Comparison of ENCODE assay signal across 8 mouse cellular contexts in genomic region chr2:23068894-23069744, GRCm38 (mm10). TPM values are rescaled to one million over a fixed set of nuclear protein-coding genes. Genes with fewer than 3 reads are reported as not detected.
A peak's percentile ranks its signal among the peaks of the same experiment; 100 is the strongest.
DNase-seq lines count a peak whose midpoint lies in the region; ATAC-seq lines count a peak whose summit lies in the region.

No protein-coding gene starts in this region.

- peak; percentile 92 for ATAC-seq in forebrain, embryonic 11.5 days (replicated peaks; ENCODE audit: low FRiP score)
- peak; percentile 89 for ATAC-seq in heart, embryonic 16.5 days (replicated peaks; ENCODE audit: extremely low read depth, insufficient read depth, low FRiP score)
- ATAC-seq in liver, embryonic 15.5 days (ENCODE audit: insufficient read depth): peak; percentile 90
- peak; percentile 91 for ATAC-seq in neural tube, embryonic 12.5 days (ENCODE audit: low FRiP score, low read depth)

- no peaks in the 10 kb centered on the region for H3K9me3 ChIP-seq in forebrain, embryonic 11.5 days (ENCODE audit: control insufficient read depth, low read length)
- no peaks in the 10 kb centered on the region for H3K9me3 ChIP-seq in heart, embryonic 16.5 days (replicated peaks; ENCODE audit: control insufficient read depth, low read length)
- no peaks in the 10 kb centered on the region for H3K9me3 ChIP-seq in liver, embryonic 15.5 days (replicated peaks)
- no peaks in the 10 kb centered on the region for H3K9me3 ChIP-seq in neural tube, embryonic 12.5 days

- peak overlapping the region; percentile 85 for H3K27ac ChIP-seq in forebrain, embryonic 11.5 days (ENCODE audit: low read depth, low read length)
- H3K27ac ChIP-seq in heart, embryonic 16.5 days (ENCODE audit: low read length): peak overlapping the region; percentile 95
- H3K27ac ChIP-seq in liver, embryonic 15.5 days (replicated peaks): peak overlapping the region; percentile 92
- peak overlapping the region; percentile 90 for H3K27ac ChIP-seq in neural tube, embryonic 12.5 days

- H3K4me1 ChIP-seq in forebrain, embryonic 11.5 days (replicated peaks; ENCODE audit: control insufficient read depth, insufficient read depth, low read length): no peaks in the 10 kb centered on the region
- no peaks in the 10 kb centered on the region for H3K4me1 ChIP-seq in heart, embryonic 16.5 days (ENCODE audit: control insufficient read depth, insufficient read depth, low read length)
- H3K4me1 ChIP-seq in liver, embryonic 15.5 days (replicated peaks): peaks cover 16% of the 10 kb centered on the region
- 0 out of 2 replicates have a peak, but pooled peaks cover 3% of the 10 kb centered on the region for H3K4me1 ChIP-seq in neural tube, embryonic 12.5 days

- H3K9ac ChIP-seq in forebrain, embryonic 11.5 days (ENCODE audit: low read length): peak overlapping the region; percentile 79
- H3K9ac ChIP-seq in heart, embryonic 16.5 days (ENCODE audit: low read length): peak overlapping the region; percentile 91
- H3K9ac ChIP-seq in liver, embryonic 15.5 days: peak overlapping the region; percentile 74
- peak overlapping the region; percentile 81 for H3K9ac ChIP-seq in neural tube, embryonic 12.5 days

- no peaks in the 10 kb centered on the region for H3K36me3 ChIP-seq in forebrain, embryonic 11.5 days (ENCODE audit: control insufficient read depth, insufficient read depth, low read length)
- H3K36me3 ChIP-seq in heart, embryonic 16.5 days (ENCODE audit: control insufficient read depth, insufficient read depth): peaks cover 3% of the 10 kb centered on the region; the same call in 1 of the 2 replicates
- H3K36me3 ChIP-seq in liver, embryonic 15.5 days (replicated peaks): 0 out of 2 replicates have a peak, but pooled peaks cover 9% of the 10 kb centered on the region
- H3K36me3 ChIP-seq in neural tube, embryonic 12.5 days: peaks cover 6% of the 10 kb centered on the region; the same call in 1 of the 2 replicates

- H3K27me3 ChIP-seq in forebrain, embryonic 11.5 days (ENCODE audit: control insufficient read depth, insufficient read depth, low read length): no peaks in the 10 kb centered on the region
- H3K27me3 ChIP-seq in heart, embryonic 16.5 days (ENCODE audit: control insufficient read depth, insufficient read depth, low read length): no peaks in the 10 kb centered on the region
- H3K27me3 ChIP-seq in liver, embryonic 15.5 days: no peaks in the 10 kb centered on the region
- no peaks in the 10 kb centered on the region for H3K27me3 ChIP-seq in neural tube, embryonic 12.5 days (replicated peaks)

- WGBS in forebrain, embryonic 11.5 days: under 1% methylated on average over 50 of the region's 50 CpGs
- under 1% methylated on average over 50 of the region's 50 CpGs for WGBS in heart, embryonic 16.5 days
- under 1% methylated on average over 50 of the region's 50 CpGs for WGBS in liver, embryonic 15.5 days (ENCODE audit: insufficient replicate concordance)
- WGBS in neural tube, embryonic 12.5 days: under 1% methylated on average over 50 of the region's 50 CpGs

- H3K4me3 ChIP-seq in forebrain, embryonic 11.5 days (ENCODE audit: low read depth, low read length): peak overlapping the region; percentile 65
- peak overlapping the region; percentile 74 for H3K4me3 ChIP-seq in heart, embryonic 16.5 days (ENCODE audit: low read length)
- H3K4me3 ChIP-seq in liver, embryonic 15.5 days (replicated peaks): peak overlapping the region; percentile 82
- peak overlapping the region; percentile 67 for H3K4me3 ChIP-seq in neural tube, embryonic 12.5 days

- peak; percentile 96 for DNase-seq in CD8-positive naive resting alpha-beta T cell, adult 2 months (ENCODE audit: low read depth in 2 of 2, low spot score in 2 of 2)
- peak; percentile 78 for DNase-seq in c-Kit-positive CD71-negative TER-119-negative erythroid progenitor cells, embryonic 14.5 days (ENCODE audit: low read depth)
- peak; percentile 95 for DNase-seq in forebrain, embryonic 11.5 days (ENCODE audit: low spot score)
- DNase-seq in kidney, postnatal 36 days: peak; percentile 94 to 98
- DNase-seq in telencephalon, adult 2 months (ENCODE audit: low read depth, low spot score): peak; percentile 90

- H3K4me2 ChIP-seq in forebrain, embryonic 11.5 days (ENCODE audit: low read depth, low read length, severe bottlenecking): peak overlapping the region; percentile 86
- H3K4me2 ChIP-seq in heart, embryonic 16.5 days (ENCODE audit: low read depth, low read length): peak overlapping the region; percentile 93
- peak overlapping the region; percentile 85 for H3K4me2 ChIP-seq in liver, embryonic 15.5 days
- H3K4me2 ChIP-seq in neural tube, embryonic 12.5 days (replicated peaks): peak overlapping the region; percentile 96

RNA-seq across cellular contexts. Expression of gene Acbd5, which starts 1.2 kb away (rescaled TPM):
- polyA plus RNA-seq in forebrain, embryonic 11.5 days (2014; fragmentation: Nextera tagmentation; extraction: Ambion mirVana): 40.6 and 40.7 TPM in 2 replicates
- polyA plus RNA-seq in heart, embryonic 16.5 days (2015; fragmentation: Nextera tagmentation; extraction: Ambion mirVana): 25.2 and 27.7 TPM in 2 replicates
- polyA plus RNA-seq in liver, embryonic 15.5 days (2015; fragmentation: Nextera tagmentation; extraction: Ambion mirVana): 16.3 and 16.5 TPM in 2 replicates
- 68.3 and 71.8 TPM in 2 replicates for polyA plus RNA-seq in neural tube, embryonic 12.5 days (2016; fragmentation: Nextera tagmentation; extraction: Ambion mirVana)

RNA-seq across cellular contexts. Expression of gene Abi1, which starts 29.1 kb away (rescaled TPM):
- polyA plus RNA-seq in forebrain, embryonic 11.5 days (2014; fragmentation: Nextera tagmentation; extraction: Ambion mirVana): 38.9 and 47.9 TPM in 2 replicates
- polyA plus RNA-seq in heart, embryonic 16.5 days (2015; fragmentation: Nextera tagmentation; extraction: Ambion mirVana): 31.3 and 36.5 TPM in 2 replicates
- 19.0 and 19.8 TPM in 2 replicates for polyA plus RNA-seq in liver, embryonic 15.5 days (2015; fragmentation: Nextera tagmentation; extraction: Ambion mirVana)
- 45.3 and 46.9 TPM in 2 replicates for polyA plus RNA-seq in neural tube, embryonic 12.5 days (2016; fragmentation: Nextera tagmentation; extraction: Ambion mirVana)

Comparison
In these comparisons a context has a peak if more than half of its experiments do, and no peak if none do; other contexts are left out.
1. Peak in every context shown above with its lines: DNase-seq, ATAC-seq, H3K4me3 ChIP-seq and H3K27ac ChIP-seq.